Comparison of ENCODE assay signal across 10 mouse cellular contexts in genomic region chr9:9882779-9883383, GRCm38 (mm10).
DNase-seq lines count a peak whose midpoint lies in the region; ATAC-seq lines count a peak whose summit lies in the region.
"Had no signal": no experiment of that assay in that cellular context is flagged by ENCODE, and none has a peak within 500 bp of the region (broad histone marks: within the 10 kb centered on the region; RNA-seq: fewer than 3 reads in every experiment).

No protein-coding gene starts in this region.

- H3K27ac ChIP-seq in neural tube, embryonic 11.5 days (ENCODE audit: low read depth, low read length) = no peak overlapping the region
- no peak overlapping the region for H3K27ac ChIP-seq in neural tube, embryonic 15.5 days (replicated peaks)
- H3K27ac ChIP-seq in embryonic facial prominence, embryonic 12.5 days = no peak overlapping the region
- H3K27ac ChIP-seq in neural tube, embryonic 13.5 days (replicated peaks) = peak overlapping the region; percentile 2; the same call in 1 of the 2 replicates

- 0 out of 2 replicates have a peak, but pooled peaks have one; percentile 24 for ATAC-seq in neural tube, embryonic 11.5 days (ENCODE audit: insufficient read depth, low FRiP score, low TSS enrichment)
- no peak for ATAC-seq in neural tube, embryonic 15.5 days (ENCODE audit: low FRiP score)
- ATAC-seq in embryonic facial prominence, embryonic 12.5 days (ENCODE audit: insufficient number of reproducible peaks, insufficient read depth, low FRiP score, low TSS enrichment) = peak; percentile 35; the same call in 1 of the 2 replicates
- ATAC-seq in neural tube, embryonic 13.5 days (ENCODE audit: low read depth) = peak; percentile 63; the same call in 1 of the 2 replicates
- no peak for ATAC-seq in megakaryocyte, adult 5-6 weeks (ENCODE audit: poor library complexity, severe bottlenecking)

- H3K4me1 ChIP-seq in neural tube, embryonic 11.5 days (ENCODE audit: control insufficient read depth, insufficient read depth, low read length) = no peaks in the 10 kb centered on the region
- H3K4me1 ChIP-seq in neural tube, embryonic 15.5 days = no peaks in the 10 kb centered on the region
- 0 out of 2 replicates have a peak, but pooled peaks cover 2% of the 10 kb centered on the region for H3K4me1 ChIP-seq in embryonic facial prominence, embryonic 12.5 days
- H3K4me1 ChIP-seq in neural tube, embryonic 13.5 days (replicated peaks) = peaks cover 7% of the 10 kb centered on the region; the same call in 1 of the 2 replicates

- no peaks in the 10 kb centered on the region for H3K27me3 ChIP-seq in neural tube, embryonic 11.5 days (ENCODE audit: control insufficient read depth, insufficient read depth, low read length)
- H3K27me3 ChIP-seq in neural tube, embryonic 15.5 days (replicated peaks) = no peaks in the 10 kb centered on the region
- H3K27me3 ChIP-seq in embryonic facial prominence, embryonic 12.5 days = no peaks in the 10 kb centered on the region
- H3K27me3 ChIP-seq in neural tube, embryonic 13.5 days = no peaks in the 10 kb centered on the region

- WGBS in neural tube, embryonic 11.5 days = 67% methylated on average over 8 of the region's 8 CpGs
- 51% methylated on average over 8 of the region's 8 CpGs for WGBS in neural tube, embryonic 15.5 days
- 41% methylated on average over 8 of the region's 8 CpGs for WGBS in embryonic facial prominence, embryonic 12.5 days
- WGBS in neural tube, embryonic 13.5 days = 49% methylated on average over 8 of the region's 8 CpGs

- no peaks in the 10 kb centered on the region for H3K9me3 ChIP-seq in neural tube, embryonic 11.5 days (ENCODE audit: control insufficient read depth, low read length)
- no peaks in the 10 kb centered on the region for H3K9me3 ChIP-seq in neural tube, embryonic 15.5 days (replicated peaks)
- no peaks in the 10 kb centered on the region for H3K9me3 ChIP-seq in embryonic facial prominence, embryonic 12.5 days
- H3K9me3 ChIP-seq in neural tube, embryonic 13.5 days = no peaks in the 10 kb centered on the region
- H3K9me3 ChIP-seq: G1E had no signal

- no peak overlapping the region for H3K4me2 ChIP-seq in neural tube, embryonic 11.5 days (ENCODE audit: low read depth)
- H3K4me2 ChIP-seq in neural tube, embryonic 15.5 days = no peak overlapping the region
- no peak overlapping the region for H3K4me2 ChIP-seq in embryonic facial prominence, embryonic 12.5 days (replicated peaks)
- no peak overlapping the region for H3K4me2 ChIP-seq in neural tube, embryonic 13.5 days

- no peak overlapping the region for H3K4me3 ChIP-seq in neural tube, embryonic 11.5 days (ENCODE audit: low read depth, low read length)
- no peak overlapping the region for H3K4me3 ChIP-seq in neural tube, embryonic 15.5 days (replicated peaks)
- no peak overlapping the region for H3K4me3 ChIP-seq in embryonic facial prominence, embryonic 12.5 days
- no peak overlapping the region for H3K4me3 ChIP-seq in neural tube, embryonic 13.5 days

- H3K36me3 ChIP-seq in neural tube, embryonic 11.5 days (ENCODE audit: control insufficient read depth, insufficient read depth, low read length) = no peaks in the 10 kb centered on the region
- H3K36me3 ChIP-seq in neural tube, embryonic 15.5 days = no peaks in the 10 kb centered on the region
- no peaks in the 10 kb centered on the region for H3K36me3 ChIP-seq in embryonic facial prominence, embryonic 12.5 days
- H3K36me3 ChIP-seq in neural tube, embryonic 13.5 days = no peaks in the 10 kb centered on the region
- H3K36me3 ChIP-seq: G1E had no signal

- DNase-seq in neural tube, embryonic 11.5 days (ENCODE audit: low spot score) = peak; percentile 41
- DNase-seq in kidney, adult 11 months = peak; percentile 72
- DNase-seq in lung, postnatal 25 days (ENCODE audit: low spot score) = no peak
- no peak for DNase-seq in urinary bladder, adult 2 months (ENCODE audit: low spot score)
- DNase-seq: thymus, postnatal 36 days had no signal

- no peak overlapping the region for H3K9ac ChIP-seq in neural tube, embryonic 11.5 days (ENCODE audit: low read length)
- H3K9ac ChIP-seq in neural tube, embryonic 15.5 days (replicated peaks) = no peak overlapping the region
- no peak overlapping the region for H3K9ac ChIP-seq in embryonic facial prominence, embryonic 12.5 days
- no peak overlapping the region for H3K9ac ChIP-seq in neural tube, embryonic 13.5 days

Comparison
In these comparisons a context has a peak if more than half of its experiments do, and no peak if none do; other contexts are left out.
1. ATAC-seq: peak in neural tube, embryonic 11.5 days (single experiment), embryonic facial prominence, embryonic 12.5 days (single experiment) and neural tube, embryonic 13.5 days (single experiment); none in neural tube, embryonic 15.5 days (single experiment) and megakaryocyte, adult 5-6 weeks (single experiment).
2. DNase-seq: peak in neural tube, embryonic 11.5 days (single experiment) and kidney, adult 11 months (single experiment); none in lung, postnatal 25 days (single experiment) and urinary bladder, adult 2 months (single experiment).